Mouse (Mus musculus) embryonic facial prominence, embryonic 11.5 days (tissue): Measurements from ENCODE around the gene Nek1. TPM values are rescaled to one million over a fixed set of nuclear protein-coding genes. Genes with fewer than 3 reads are reported as not detected.
A peak's percentile ranks its signal among the peaks of the same experiment; 100 is the strongest.
"Not testable (repeated sequence)": the region's sequence is repeated elsewhere in the genome, so short reads cannot be mapped to it uniquely, and the experiment has no call there.

Source experiments
- ATAC-seq: fragments of 200-750 bp; cut with Nextera tagmentation; replicated peaks from 2 replicates; pipeline ENCODE4 v1.8.0; 2017; ENCODE audit warnings: low read depth; ENCODE audit not compliant: insufficient number of reproducible peaks, low FRiP score, low TSS enrichment
- DNase-seq: peaks from one replicate; pipeline ENCODE4 v3.0.0-alpha.2; 2015; ENCODE audit warnings: low spot score
- H3K27ac ChIP-seq: fragments of 300-500 bp; sonication (generic); replicated peaks from 2 replicates; pipeline ENCODE4 v1.5.1; 2014; ENCODE audit warnings: mild to moderate bottlenecking, low read depth, low read length, control low read depth
- H3K27me3 ChIP-seq: fragments of 300-500 bp; sonication (generic); 2 replicates; pipeline ENCODE4 v1.6.1; 2014; ENCODE audit warnings: mild to moderate bottlenecking, low read length, moderate library complexity, mixed read lengths; ENCODE audit not compliant: control insufficient read depth, insufficient read depth
- H3K36me3 ChIP-seq: fragments of 300-500 bp; sonication (generic); replicated peaks from 2 replicates; pipeline ENCODE4 v1.6.1; 2014; ENCODE audit warnings: low read depth, mild to moderate bottlenecking, low read length, moderate library complexity, mixed read lengths; ENCODE audit not compliant: control insufficient read depth, insufficient read depth
- H3K4me1 ChIP-seq: fragments of 300-500 bp; sonication (generic); 2 replicates; pipeline ENCODE4 v1.6.1; 2014; ENCODE audit warnings: low read length, mixed read lengths; ENCODE audit not compliant: control insufficient read depth, insufficient read depth
- H3K4me2 ChIP-seq: fragments of 300-500 bp; sonication (generic); 2 replicates; pipeline ENCODE4 v1.6.1; 2014; ENCODE audit warnings: low read depth, mild to moderate bottlenecking, control low read depth, low read length, moderate library complexity
- H3K4me3 ChIP-seq: fragments of 300-500 bp; sonication (generic); 2 replicates; pipeline ENCODE4 v1.5.1; 2014; ENCODE audit warnings: low read depth, low read length, control low read depth
- H3K9ac ChIP-seq: fragments of 300-500 bp; sonication (generic); replicated peaks from 2 replicates; pipeline ENCODE4 v1.6.1; 2014; ENCODE audit warnings: mild to moderate bottlenecking, control low read depth, low read length
- H3K9me3 ChIP-seq: fragments of 300-500 bp; sonication (generic); replicated peaks from 2 replicates; pipeline ENCODE4 v1.6.1; 2016; ENCODE audit warnings: mild to moderate bottlenecking, low read length, inconsistent platforms, mixed read lengths; ENCODE audit not compliant: control insufficient read depth
- WGBS: fragments of 180-500 bp; shearing (Covaris S2); extraction: QIAGEN DNeasy Blood & Tissue Kit; methylation state at CpG from one replicate; pipeline ENCODE4 v1.1.7; 2014; 5-methylcytosine and 5-hydroxymethylcytosine counted together
- polyA plus RNA-seq: library from polyadenylated mRNA; unstranded; fragments of >200 nt; fragmentation: Nextera tagmentation; extraction: Ambion mirVana; gene quantifications from 2 replicates; pipeline ENCODE4 v1.2.1, GENCODE M21; 2014

The Nek1 gene
- polyA plus RNA-seq, 1 experiment from 2014 or later: 22.7 TPM

GRCm38 (mm10) chr8:60974837-60975236 lies 18.2 kb upstream of the Nek1 start:
- H3K4me2 ChIP-seq: no peak overlapping the region
- no peak for ATAC-seq
- H3K9ac ChIP-seq: no peak overlapping the region
- no peaks in the 10 kb centered on the region for H3K36me3 ChIP-seq
- no peak for DNase-seq
- H3K4me3 ChIP-seq: no peak overlapping the region
- H3K4me1 ChIP-seq: no peaks in the 10 kb centered on the region
- WGBS: 80% methylated on average over 2 of the region's 2 CpGs
- H3K27ac ChIP-seq: no peak overlapping the region
- H3K27me3 ChIP-seq: no peaks in the 10 kb centered on the region
- H3K9me3 ChIP-seq: no peaks in the 10 kb centered on the region

GRCm38 (mm10) chr8:60976818-60977217 lies 16.2 kb upstream of the Nek1 start:
- Histone ChIP-seq H3K4me1 (no peaks in the 10 kb centered on the region), H3K36me3 (no peaks in the 10 kb centered on the region), H3K9ac (no peak overlapping the region), H3K9me3 (no peaks in the 10 kb centered on the region), H3K27me3 (no peaks in the 10 kb centered on the region), H3K27ac (no peak overlapping the region), H3K4me3 (no peak overlapping the region), H3K4me2 (no peak overlapping the region)
- 80% methylated on average over 9 of the region's 9 CpGs for WGBS
- DNase-seq (no peak), ATAC-seq (no peak)

GRCm38 (mm10) chr8:60978496-60978895 lies 14.5 kb upstream of the Nek1 start:
- Histone ChIP-seq H3K9me3 (no peaks in the 10 kb centered on the region), H3K4me3 (no peak overlapping the region), H3K9ac (no peak overlapping the region), H3K4me2 (no peak overlapping the region), H3K4me1 (no peaks in the 10 kb centered on the region), H3K36me3 (no peaks in the 10 kb centered on the region), H3K27ac (no peak overlapping the region), H3K27me3 (no peaks in the 10 kb centered on the region)
- no peak for ATAC-seq
- DNase-seq: no peak
- WGBS: 87% methylated on average over 5 of the region's 5 CpGs

- DNase-seq (no peak), ATAC-seq (no peak)
- Histone ChIP-seq H3K27ac (no peak overlapping the region), H3K9ac (no peak overlapping the region), H3K36me3 (no peaks in the 10 kb centered on the region), H3K4me1 (no peaks in the 10 kb centered on the region), H3K4me3 (no peak overlapping the region), H3K27me3 (no peaks in the 10 kb centered on the region), H3K9me3 (no peaks in the 10 kb centered on the region), H3K4me2 (no peak overlapping the region)
- 11% methylated on average over 1 of the region's 1 CpGs for WGBS
These were observed 11.6 kb upstream of the Nek1 start for GRCm38 (mm10) chr8:60981388-60981787.

GRCm38 (mm10) chr8:60982701-60983687 lies 10.0 kb upstream of the Nek1 start, which contains the start of gene Clcn3:
Clcn3 (minus strand) TSS chr8:60983300.
- WGBS: under 1% methylated on average over 101 of the region's 101 CpGs
- Histone ChIP-seq H3K27me3 (no peaks in the 10 kb centered on the region), H3K9ac (peak within 1 kb of the TSS; percentile 69), H3K4me2 (peak within 1 kb of the TSS; percentile 90), H3K36me3 (no peaks in the 10 kb centered on the region), H3K9me3 (no peaks in the 10 kb centered on the region), H3K4me3 (peak within 1 kb of the TSS; percentile 76), H3K4me1 (no peaks in the 10 kb centered on the region), H3K27ac (0 out of 2 replicates have a peak within 1 kb of the TSS, but pooled peaks have one; percentile 41)
- DNase-seq (peak; percentile 98), ATAC-seq (peak; percentile 100)

- no peaks in the 10 kb centered on the region for H3K36me3 ChIP-seq
- H3K9ac ChIP-seq: peak overlapping the region; percentile 4
- peak overlapping the region; percentile 90 for H3K4me2 ChIP-seq
- ATAC-seq: peak; percentile 68; the same call in 1 of the 2 replicates
- H3K27ac ChIP-seq: no peak overlapping the region
- WGBS: 13% methylated on average over 9 of the region's 9 CpGs
- peak; percentile 43 for DNase-seq
- peak overlapping the region; percentile 76 for H3K4me3 ChIP-seq
- H3K9me3 ChIP-seq: no peaks in the 10 kb centered on the region
- no peaks in the 10 kb centered on the region for H3K27me3 ChIP-seq
- no peaks in the 10 kb centered on the region for H3K4me1 ChIP-seq
These were observed 9.3 kb upstream of the Nek1 start for GRCm38 (mm10) chr8:60983688-60984079.

GRCm38 (mm10) chr8:60984260-60985010 lies 8.6 kb upstream of the Nek1 start:
- not testable (repeated sequence) for ATAC-seq, H3K9me3 ChIP-seq, H3K4me3 ChIP-seq, DNase-seq, H3K9ac ChIP-seq, H3K27me3 ChIP-seq, H3K4me1 ChIP-seq, H3K4me2 ChIP-seq, H3K27ac ChIP-seq, H3K36me3 ChIP-seq
- 92% methylated on average over 17 of the region's 17 CpGs for WGBS
